Mouse (Mus musculus) urinary bladder, postnatal 10 days (tissue): ENCODE data around the gene Chd2.
"Not testable (repeated sequence)": the region's sequence is repeated elsewhere in the genome, so short reads cannot be mapped to it uniquely, and the experiment has no call there.

Source experiments
- DNase-seq: peaks from one replicate; pipeline ENCODE4 v3.0.0; 2022; ENCODE audit warnings: low spot score

Chd2 gene

GRCm38 (mm10) chr7:73541412-73542130 lies at the start of gene Chd2:
TSS of gene Chd2 (minus strand) at chr7:73541830.
- DNase-seq = no peak

GRCm38 (mm10) chr7:73590757-73591156 lies 49.1 kb upstream of the Chd2 start:
- no peak for DNase-seq

GRCm38 (mm10) chr7:73589208-73589771 lies 47.7 kb upstream of the Chd2 start:
- DNase-seq = no peak

GRCm38 (mm10) chr7:73588351-73588906 lies 46.8 kb upstream of the Chd2 start:
- no peak for DNase-seq

GRCm38 (mm10) chr7:73586717-73587116 lies 45.1 kb upstream of the Chd2 start:
- no peak for DNase-seq

GRCm38 (mm10) chr7:73586206-73586605 lies 44.6 kb upstream of the Chd2 start:
- DNase-seq = no peak

- DNase-seq = no peak
These were observed 43.7 kb upstream of the Chd2 start for GRCm38 (mm10) chr7:73585114-73586032.

- no peak for DNase-seq
These were observed 42.7 kb upstream of the Chd2 start for GRCm38 (mm10) chr7:73584009-73584995.

GRCm38 (mm10) chr7:73583400-73583799 lies 41.8 kb upstream of the Chd2 start:
- DNase-seq = no peak

- no peak for DNase-seq
These were observed 40.3 kb upstream of the Chd2 start for GRCm38 (mm10) chr7:73581836-73582375.

GRCm38 (mm10) chr7:73579072-73579731 lies 37.6 kb upstream of the Chd2 start:
- no peak for DNase-seq

- no peak for DNase-seq
These were observed 36.3 kb upstream of the Chd2 start for GRCm38 (mm10) chr7:73577888-73578421.

GRCm38 (mm10) chr7:73576101-73576936 lies 34.7 kb upstream of the Chd2 start:
- no peak for DNase-seq

GRCm38 (mm10) chr7:73575257-73575656 lies 33.6 kb upstream of the Chd2 start:
- DNase-seq = no peak

GRCm38 (mm10) chr7:73574673-73575072 lies 33.0 kb upstream of the Chd2 start:
- DNase-seq = not testable (repeated sequence)

- no peak for DNase-seq
These were observed 30.9 kb upstream of the Chd2 start for GRCm38 (mm10) chr7:73572571-73572970.

GRCm38 (mm10) chr7:73568801-73569403 lies 27.3 kb upstream of the Chd2 start:
- DNase-seq = no peak

GRCm38 (mm10) chr7:73567754-73568161 lies 26.1 kb upstream of the Chd2 start:
- no peak for DNase-seq

GRCm38 (mm10) chr7:73564131-73564530 lies 22.5 kb upstream of the Chd2 start:
- DNase-seq = no peak
